Mouse (Mus musculus): Measurements from ENCODE around the gene Gm5114.
"Not testable (repeated sequence)": the region's sequence is repeated elsewhere in the genome, so short reads cannot be mapped to it uniquely, and the experiment has no call there.

Gene Gm5114

GRCm38 (mm10) chr7:39413060-39413459 is at the start of gene Gm5114:
Gene Gm5114 (minus strand): TSS chr7:39413160.
- DNase-seq (ENCODE audit: low spot score in 2 of 2), result not testable (repeated sequence)

GRCm38 (mm10) chr7:39455806-39456205 is 42.8 kb upstream of the Gm5114 start:
- DNase-seq (ENCODE audit: low spot score in 2 of 2), result no peak

GRCm38 (mm10) chr7:39449260-39450021 is 36.5 kb upstream of the Gm5114 start:
- DNase-seq (ENCODE audit: low spot score in 2 of 2), result peak; percentile 79 to 90

- DNase-seq (ENCODE audit: low spot score in 2 of 2), result no peak
These were observed 35.8 kb upstream of the Gm5114 start for GRCm38 (mm10) chr7:39448626-39449242.

GRCm38 (mm10) chr7:39441237-39441636 is 28.3 kb upstream of the Gm5114 start:
- DNase-seq (ENCODE audit: low spot score in 2 of 2), result no peak

- no peak for DNase-seq (ENCODE audit: low spot score in 2 of 2)
These were observed 27.4 kb upstream of the Gm5114 start for GRCm38 (mm10) chr7:39440362-39440761.

All from right cerebral cortex, postnatal 36 days (tissue).